Mouse (Mus musculus) embryo, embryonic 9.5 days (tissue): ENCODE data around the gene Gm14412.
"Not testable (repeated sequence)": the region's sequence is repeated elsewhere in the genome, so short reads cannot be mapped to it uniquely, and the experiment has no call there.

Experiments used
- DNase-seq: peaks from one replicate; pipeline ENCODE4 v3.0.0-alpha.2; 2017; ENCODE audit errors: extremely low spot score

Gm14412 gene

DNA sequence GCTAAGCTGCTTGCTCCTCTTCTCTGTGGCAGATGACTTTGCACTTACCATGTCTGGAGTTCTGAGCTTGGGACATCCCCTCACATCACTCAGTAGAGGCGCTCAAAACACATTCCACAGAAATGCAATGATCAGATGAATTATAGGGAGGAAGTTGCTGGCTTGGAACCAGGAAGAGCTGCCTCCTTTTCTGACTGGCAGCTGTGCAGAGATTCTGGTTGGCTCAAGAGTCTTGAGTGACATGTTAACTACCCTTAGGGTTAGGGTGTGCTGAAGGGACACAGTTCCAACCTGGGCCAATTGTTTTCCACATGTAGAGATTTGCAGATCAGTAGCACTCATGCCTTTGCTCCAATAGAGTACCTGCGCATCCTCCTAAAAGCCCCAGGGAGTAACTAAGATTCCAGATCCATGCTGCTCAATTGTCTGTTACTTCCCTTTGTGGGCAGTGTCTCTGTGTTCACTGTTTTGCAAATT lies at the start of gene Gm14412:
TSS of gene Gm14412 (minus strand) at position 51 of the 477 bp plus-strand sequence.
- not testable (repeated sequence) for DNase-seq

DNA sequence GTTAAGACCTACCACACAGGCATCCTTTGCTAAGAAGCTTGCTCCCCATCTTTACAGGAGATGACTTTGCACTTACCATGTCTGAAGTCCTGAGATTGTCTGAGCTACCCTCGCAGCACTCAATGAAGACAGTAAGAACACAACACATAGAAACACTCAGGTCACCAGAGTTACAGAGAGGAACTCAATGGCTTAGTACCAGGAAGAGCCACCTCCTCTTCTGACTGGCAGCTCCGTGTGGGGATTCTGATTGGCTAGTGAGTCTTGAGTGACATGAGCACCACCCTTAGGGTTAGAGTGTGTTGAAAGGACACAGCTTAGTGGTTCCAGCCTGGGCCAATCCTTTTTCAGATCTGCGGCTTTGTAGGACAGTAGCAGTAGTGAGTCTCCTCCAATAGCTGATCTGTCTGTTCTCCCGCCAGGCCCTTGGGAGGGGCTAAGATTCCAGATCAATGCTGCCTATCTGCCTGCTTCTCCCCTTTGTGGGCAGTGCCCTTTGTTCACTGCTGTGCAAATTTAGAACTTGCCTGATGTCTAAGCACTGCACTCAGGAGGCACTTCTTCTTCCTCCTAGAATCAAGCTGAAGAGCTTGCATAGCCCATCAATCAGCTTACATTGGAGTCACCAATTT lies 5.7 kb upstream of the Gm14412 start:
- DNase-seq: not testable (repeated sequence)

DNA sequence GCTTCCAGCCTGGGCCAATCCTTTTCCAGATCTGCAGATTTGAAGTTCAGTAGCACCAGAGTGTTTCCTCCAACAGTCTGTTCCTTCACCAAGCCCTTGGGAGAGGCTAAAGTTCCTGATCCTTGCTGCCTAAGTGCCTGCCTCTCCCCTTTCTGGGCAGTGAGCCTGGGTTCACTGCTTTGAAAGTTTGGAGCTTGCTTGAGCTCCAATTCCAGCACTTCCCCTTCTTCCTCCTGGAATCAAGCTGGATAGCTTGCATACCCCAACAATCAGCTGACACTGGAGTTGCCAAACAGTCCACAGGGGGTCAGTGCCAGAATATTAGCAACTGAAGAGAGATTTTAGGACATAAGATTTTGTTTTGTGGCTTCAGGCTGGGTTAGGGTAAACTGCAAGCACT lies 2.7 kb downstream of the Gm14412 start:
- DNase-seq: not testable (repeated sequence)

DNA sequence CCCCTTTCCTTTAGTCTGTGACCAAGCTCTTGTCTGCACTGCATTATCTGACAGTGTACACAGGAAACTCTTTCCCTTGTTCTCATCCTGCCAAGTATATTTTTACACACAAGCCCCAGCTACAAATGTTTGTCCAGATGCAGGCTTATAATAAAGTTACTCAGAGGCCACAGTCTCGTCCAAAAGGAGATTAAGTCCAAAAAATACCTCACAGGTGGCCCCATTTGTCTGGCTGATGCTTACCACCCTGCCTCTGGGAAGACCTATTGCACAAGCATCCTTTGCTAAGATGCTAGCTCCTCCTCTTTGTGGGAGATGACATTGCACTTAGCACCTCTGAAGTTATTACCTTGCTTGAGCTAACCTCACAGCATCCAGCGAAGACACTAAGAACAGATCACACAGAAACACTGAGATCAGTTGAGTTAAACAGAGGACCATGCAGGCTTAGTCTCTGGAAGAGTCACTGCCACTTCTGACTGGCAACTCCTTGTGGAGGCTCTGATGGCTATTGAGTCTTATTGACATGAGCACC lies 3.3 kb downstream of the Gm14412 start:
- DNase-seq: not testable (repeated sequence)

DNA sequence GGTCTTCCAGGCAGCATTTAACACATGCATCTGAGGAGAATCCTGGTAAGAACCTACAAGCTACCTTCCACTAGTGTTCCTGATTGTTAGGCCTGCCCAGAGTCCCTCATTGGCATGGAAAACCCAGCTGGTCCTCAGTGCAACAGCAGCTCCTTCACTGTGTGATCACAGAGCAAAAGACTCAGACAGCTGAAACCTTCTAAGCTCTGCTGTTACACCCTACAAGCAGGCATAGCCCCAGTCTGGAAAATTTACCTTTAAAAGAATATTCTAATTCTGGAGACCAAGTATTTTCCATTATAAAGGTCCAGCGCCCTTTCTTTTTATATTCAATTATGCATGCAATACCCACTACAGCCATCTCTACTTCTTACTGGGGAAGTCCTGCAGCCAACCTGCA lies 5.1 kb downstream of the Gm14412 start:
- DNase-seq: no peak

DNA sequence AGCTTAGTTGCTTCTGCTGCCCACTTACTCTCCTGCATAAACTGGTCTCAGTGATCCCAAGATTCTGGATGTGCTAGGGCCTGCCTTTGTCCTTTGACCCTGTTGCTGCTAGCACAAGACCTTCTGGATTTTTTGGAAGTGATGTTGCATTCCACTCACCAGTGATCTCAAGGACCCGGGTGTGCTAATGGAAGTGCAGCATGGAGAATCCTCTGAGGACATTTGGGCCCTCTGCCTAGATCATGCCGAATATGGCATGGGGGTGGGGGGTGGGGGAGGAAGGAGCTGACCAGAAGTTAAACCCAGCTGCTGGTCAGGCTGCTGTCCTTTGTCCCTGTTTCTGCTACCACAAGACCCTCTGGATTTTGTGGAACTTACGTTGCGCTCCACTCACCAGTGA lies 14.5 kb downstream of the Gm14412 start:
- DNase-seq: not testable (repeated sequence)

DNA sequence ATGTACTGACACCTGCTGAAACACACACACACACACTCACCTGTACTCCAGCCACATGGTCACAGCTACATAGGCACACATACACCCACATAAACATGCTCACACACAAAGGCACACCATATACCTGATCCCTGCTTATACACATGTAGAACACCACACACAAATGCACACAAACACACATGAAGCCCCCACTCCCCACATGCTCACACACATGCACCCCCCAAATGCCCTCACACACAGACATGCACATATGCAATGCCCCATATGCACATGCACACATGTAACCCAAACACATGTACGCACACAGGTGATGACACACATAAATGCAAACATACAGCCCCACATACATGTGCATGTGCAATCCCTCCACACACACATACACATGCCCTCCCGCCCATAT lies 19.1 kb downstream of the Gm14412 start:
- not testable (repeated sequence) for DNase-seq

DNA sequence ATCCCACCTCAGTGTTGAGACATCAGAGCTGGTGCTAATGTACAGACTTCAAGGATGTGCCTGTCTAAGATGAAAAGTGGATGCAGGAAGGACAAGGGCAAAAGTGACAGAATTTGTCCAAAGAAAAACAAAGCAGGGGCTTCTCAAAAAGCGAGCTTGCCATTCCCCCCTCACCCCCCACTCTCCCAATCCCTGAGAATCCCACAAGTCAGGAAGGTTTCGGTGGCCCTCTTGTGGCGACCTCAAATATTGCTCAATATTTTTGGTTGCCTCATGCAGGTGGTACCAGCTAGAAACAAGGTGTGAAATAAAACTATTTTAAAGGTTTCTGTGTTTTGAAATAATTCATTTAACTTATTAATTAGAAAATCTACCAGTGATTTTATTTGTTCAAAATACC lies 40.4 kb downstream of the Gm14412 start:
- not testable (repeated sequence) for DNase-seq

DNA sequence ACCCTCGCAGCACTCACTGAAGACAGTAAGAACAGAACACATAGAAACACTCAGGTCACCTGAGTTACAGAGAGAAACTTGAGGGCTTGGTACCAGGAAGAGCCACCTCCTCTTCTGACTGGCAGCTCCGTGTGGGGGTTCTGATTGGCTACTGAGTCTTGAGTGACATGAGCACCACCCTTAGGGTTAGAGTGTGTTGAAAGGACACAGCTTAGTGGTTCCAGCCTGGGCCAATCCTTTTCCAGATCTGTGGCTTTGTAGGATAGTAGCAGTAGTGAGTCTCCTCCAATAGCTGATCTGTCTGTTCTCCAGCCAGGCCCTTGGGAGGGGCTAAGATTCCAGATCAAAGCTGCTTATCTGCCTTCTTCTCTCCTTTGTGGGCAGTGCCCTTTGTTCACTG lies 46.4 kb downstream of the Gm14412 start:
- DNase-seq: not testable (repeated sequence)

DNA sequence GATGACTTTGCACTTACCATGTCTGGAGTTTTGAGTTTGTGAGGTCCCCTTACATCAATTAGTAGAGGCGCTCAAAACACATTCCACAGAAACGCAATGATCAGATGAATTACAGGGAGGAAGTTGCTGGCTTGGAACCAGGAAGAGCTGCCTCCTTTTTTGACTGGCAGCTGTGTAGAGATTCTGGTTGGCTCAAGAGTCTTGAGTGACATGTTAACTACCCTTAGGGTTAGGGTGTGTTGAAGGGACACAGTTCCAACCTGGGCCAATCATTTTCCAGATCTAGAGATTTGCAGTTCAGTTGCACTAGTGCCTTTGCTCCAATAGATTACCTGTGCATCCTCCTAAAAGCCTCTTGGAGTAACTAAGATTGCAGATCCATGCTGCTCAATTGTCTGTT lies 51.9 kb downstream of the Gm14412 start:
- DNase-seq: not testable (repeated sequence)

DNA sequence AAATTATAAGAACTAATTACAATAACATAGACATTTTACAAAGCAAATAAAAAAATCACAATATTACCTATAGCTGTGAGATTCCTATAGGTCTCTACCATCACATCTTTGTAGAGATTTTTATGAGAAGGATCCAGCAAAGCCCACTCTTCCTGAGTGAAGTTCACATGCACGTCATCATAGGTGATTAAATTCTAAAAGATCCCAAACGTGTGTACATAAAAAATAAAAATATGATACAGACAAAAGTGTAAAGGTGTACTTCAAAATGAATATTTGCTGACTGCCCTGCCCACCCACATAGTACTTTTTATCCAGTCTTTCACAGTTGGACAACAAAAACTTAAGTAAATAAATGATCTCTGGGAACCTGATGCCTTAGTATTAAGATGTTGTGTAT lies 57.2 kb downstream of the Gm14412 start, which contains the start of gene Gm14409:
TSS of gene Gm14409 (minus strand) at position 101 of the 400 bp plus-strand sequence.
- not testable (repeated sequence) for DNase-seq
